Mouse (Mus musculus) gastrocnemius, postnatal 10 days (tissue): ENCODE data around the gene Foxi1. TPM values are rescaled to one million over a fixed set of nuclear protein-coding genes. Genes with fewer than 3 reads are reported as not detected.
"Not testable (repeated sequence)": the region's sequence is repeated elsewhere in the genome, so short reads cannot be mapped to it uniquely, and the experiment has no call there.

Experiments used
- DNase-seq: peaks from one replicate; pipeline ENCODE4 v3.0.0; 2021; ENCODE audit warnings: mixed read lengths
- long read RNA-seq, 2 experiments: library from polyadenylated mRNA; stranded (forward); transcript quantifications; one replicate each; pipeline ENCODE4 v2.0.0; 2021
- total RNA-seq, 2 experiments: library from RNA; stranded (reverse); gene quantifications; 2 replicates each; pipeline ENCODE4 v1.2.3; 2021

Gene Foxi1
- total RNA-seq = not detected
- long read RNA-seq, experiment 1 = 0 reads
- long read RNA-seq, experiment 2 = 0 reads

DNA sequence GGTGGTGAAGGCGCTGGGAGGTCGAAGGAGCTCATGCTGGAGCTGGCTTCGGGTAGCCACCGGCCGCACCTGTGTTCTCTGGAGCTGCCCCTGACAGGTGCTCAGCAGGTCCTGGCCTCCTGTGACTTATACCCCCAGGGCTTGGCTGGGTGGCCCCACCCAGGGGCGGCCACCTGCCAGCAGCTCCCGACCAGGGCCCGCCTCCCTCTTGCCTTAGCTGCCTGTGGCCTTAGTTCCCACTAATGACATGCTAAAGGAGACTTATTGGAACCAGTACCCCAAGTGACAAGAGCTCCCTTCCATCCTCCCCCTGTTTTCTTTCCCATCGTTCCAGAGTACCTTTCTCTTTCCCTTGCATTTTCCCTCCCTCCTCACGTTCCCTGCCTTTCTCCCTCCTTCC, at the start of gene Foxi1:
Gene Foxi1 (minus strand): TSS at position 101 of the 400 bp plus-strand sequence.
- DNase-seq = no peak

DNA sequence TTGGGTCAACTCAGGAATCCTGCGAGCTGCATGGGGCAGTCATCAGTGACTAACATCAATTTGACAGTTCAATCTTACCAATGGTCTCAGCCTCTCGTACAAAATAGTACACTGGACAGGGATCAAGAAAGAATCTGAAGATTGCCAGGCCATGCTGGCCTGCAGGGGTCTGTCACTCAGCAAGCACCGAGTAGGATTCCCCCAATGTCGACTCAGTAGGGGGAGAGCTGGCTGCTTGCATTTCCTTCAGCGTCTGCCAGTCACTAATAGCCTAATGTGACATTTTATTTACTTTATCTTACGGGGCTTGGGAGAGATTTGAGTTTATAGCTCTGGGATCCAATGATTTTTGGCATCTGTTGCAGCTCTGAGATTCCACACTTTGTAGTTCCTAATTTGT, 35.1 kb upstream of the Foxi1 start:
- no peak for DNase-seq

DNA sequence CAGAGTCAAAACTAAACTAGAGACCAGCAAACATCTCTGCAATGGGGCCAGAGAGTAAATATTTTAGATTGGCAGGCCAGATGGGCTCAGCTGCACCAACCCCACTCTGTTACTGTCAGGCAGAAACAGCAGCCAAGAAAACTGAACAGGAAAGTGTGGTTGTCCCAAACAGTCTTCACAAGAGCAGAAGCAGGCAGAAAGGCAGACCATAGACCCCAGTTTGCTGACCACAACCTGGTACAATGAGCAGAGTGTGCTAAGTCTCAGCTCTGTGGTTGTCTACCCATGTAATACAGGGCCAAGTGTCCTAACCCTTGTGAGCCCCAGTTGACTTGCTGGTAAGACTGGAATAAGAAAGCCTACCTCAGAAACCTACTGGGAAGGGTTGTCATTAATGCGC, 32.4 kb upstream of the Foxi1 start:
- DNase-seq = no peak

DNA sequence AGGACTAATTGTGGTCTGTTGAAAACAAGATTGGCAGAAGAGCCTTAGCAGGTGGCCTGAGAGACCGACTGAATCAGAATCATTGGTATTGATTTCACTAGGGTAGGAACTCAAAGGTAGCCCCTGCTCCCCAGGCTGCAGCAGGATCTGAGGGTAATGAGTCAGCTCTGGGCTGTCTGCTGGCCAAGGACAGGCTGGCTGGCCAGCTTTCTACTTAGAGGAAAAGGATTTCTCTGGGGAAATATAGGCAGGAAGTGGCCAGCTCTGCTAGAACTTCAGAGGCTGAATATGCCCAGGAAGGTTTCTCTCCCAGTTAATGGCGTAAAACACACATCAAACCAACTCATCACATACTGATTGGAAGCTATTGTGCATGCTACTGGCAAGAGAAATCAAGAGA, 31.8 kb upstream of the Foxi1 start:
- DNase-seq = no peak

DNA sequence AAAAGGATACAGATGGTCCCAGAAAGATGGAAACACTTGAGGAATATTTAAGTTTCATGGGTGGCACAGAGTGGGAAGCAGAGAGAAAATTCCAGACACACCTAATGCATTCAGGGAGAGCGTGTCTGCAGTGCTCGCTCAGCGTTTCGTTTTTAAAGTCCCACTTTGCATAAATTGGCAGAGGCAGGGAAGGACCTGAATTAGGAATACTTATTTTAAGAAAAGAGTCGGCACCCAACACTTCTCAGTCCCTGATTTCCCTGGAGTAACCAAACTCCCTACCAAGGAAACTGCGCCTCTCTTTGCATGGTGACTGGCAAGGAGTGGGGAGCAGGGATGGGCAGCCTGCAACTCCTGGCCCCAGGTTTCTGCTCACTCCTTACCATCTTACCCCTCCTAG, 29.0 kb upstream of the Foxi1 start:
- DNase-seq = no peak

DNA sequence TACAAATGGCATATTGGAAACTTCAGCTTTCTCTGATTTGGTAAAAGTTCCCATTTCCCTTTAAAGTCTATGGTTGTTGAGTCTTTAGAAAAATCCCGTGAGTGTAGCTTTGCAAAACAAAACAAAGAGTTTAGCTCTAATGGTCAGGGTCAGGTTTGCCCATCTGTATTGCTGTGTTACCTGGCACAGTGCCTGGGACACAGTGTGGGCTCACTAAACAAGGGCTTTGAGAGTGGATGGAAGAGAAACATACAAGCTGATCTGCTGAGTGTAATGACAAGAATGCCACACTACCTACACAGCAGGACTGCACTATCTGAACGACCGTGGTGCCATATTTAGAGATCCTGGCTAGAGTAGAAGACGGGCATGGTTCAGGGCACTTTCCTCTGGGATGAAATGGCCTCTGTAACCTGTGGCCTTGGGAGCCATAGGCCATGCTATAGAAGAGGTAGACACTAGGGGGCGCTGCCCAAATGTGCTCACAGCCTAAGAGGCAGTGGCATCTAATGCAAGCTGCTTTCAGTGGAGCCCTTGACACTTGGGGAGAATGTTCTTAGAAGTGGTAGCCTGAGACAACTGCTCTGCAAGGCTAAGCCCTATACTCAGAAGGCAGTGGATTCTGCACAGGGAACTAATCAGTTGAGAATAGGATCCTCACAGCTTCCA, 28.3 kb upstream of the Foxi1 start:
- peak; percentile 14 for DNase-seq

DNA sequence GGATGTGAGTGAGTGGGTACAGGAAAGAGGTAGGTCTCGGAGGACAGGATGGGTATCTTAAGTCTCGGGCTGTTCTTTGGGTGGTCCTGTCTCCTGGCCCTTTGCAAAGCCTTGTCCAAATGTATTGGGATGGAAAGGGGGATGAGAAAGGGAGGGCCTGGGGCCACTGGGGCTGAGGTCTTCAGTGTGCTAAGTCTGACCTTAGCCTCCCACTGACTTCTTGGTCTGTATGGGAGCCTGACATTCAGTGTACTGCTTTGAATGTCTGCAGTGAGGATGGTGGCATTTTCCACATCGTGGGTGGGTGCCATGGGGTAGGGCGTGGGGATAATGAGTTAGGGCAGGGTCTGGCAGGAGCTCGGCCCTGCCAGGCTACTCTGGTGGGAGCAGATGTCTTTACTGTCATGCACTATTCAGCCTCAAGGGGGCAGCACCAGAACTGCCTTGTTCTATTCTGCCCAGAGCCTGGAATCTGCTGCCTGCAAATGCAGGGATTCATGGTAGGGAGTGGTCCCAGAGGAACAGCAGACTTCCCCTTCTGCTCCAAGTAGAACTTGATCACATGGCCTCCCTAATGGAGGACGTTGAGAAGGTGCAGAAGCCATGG, 21.0 kb upstream of the Foxi1 start:
- DNase-seq = peak; percentile 65

DNA sequence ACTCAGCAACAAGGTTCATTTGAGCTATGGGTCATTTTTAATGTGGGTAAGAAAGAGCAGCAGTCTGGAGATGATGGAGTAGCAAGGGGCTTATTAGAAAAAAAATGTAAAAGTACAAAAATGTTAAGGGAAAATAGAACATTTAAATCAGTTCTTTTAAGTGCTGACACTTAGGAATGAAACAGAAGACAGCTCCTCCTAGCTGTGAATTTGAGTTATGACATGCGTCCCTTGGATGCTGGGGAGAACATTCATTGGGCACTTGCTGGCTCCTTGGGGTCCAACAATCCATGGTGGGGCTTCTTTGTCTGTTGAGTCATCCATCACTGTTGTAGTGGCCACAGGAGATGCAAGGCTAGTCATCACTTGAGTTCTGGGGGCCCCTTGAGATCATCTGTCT, 19.3 kb upstream of the Foxi1 start:
- no peak for DNase-seq

DNA sequence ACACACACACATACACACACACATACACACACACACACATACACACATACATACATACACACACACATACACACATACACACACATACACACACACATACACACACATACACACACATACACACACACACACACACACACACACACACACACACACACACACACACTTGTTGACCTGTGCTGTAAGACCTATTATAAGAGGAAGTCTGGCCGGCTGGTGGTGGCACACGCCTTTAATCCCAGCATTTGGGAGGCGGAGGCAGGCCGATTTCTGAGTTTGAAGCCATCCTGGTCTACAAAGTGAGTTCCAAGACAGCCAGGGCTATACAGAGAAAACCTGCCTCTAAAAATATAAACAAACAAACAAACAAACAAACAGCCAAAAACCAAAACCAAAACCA, 12.7 kb upstream of the Foxi1 start:
- DNase-seq = not testable (repeated sequence)

DNA sequence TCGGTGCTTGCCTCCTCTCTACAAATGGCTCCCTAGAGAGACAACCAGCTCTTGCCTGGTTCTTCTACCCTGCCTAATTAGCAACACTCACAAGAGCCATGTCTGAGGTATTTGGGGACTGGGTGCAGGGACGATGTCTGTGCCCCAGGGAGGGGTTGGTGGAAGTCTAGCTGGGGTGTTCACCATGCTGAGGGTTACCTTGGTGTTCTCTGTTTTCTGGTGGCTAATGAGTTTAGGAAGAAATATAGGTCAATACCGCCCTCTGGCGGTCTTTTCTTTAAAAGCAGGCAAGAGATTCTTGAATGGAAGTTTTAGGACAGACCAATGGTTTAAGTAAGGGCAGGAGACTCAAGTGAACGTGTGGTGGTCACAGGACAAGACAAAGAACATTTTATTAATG, 5.0 kb upstream of the Foxi1 start:
- DNase-seq = peak; percentile 63

DNA sequence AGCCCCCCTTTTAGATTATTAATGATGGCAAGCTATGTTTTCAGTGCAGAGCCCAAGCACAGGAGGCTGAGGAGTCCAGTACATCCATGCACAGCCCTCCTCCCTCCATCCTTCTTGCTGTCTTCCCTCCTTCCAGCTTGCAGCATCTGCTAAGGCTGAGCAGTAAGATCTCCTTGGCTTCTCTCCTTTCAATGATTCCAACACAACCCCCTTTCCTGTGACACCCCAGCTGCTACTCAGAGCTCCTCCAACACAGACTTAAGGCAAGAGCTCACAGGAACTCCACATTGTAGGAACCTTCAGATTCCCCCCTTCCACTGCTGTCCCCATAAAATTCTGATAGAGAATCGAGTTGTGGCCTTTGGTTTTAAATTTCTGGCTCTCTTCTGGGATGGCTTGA, 5.1 kb downstream of the Foxi1 start:
- DNase-seq = no peak

DNA sequence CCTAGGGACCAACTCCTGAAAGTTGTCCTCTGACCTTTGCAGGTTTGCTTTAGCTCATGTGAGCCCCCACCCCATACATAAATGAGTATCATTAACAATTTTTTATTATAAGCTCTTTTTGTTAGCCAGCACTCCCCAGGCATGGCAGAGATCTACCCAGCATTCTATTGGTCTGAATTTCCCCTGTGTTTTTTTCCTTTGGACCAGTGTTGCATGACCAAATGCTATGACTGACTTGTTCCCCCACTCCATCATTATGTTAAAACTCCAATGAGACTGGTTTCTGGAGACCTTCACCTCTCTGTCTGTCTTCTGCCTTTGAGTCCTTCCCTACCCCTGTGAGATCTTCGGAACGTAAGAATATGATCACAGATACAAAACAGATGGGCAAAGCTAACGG, 12.7 kb downstream of the Foxi1 start:
- DNase-seq = no peak

DNA sequence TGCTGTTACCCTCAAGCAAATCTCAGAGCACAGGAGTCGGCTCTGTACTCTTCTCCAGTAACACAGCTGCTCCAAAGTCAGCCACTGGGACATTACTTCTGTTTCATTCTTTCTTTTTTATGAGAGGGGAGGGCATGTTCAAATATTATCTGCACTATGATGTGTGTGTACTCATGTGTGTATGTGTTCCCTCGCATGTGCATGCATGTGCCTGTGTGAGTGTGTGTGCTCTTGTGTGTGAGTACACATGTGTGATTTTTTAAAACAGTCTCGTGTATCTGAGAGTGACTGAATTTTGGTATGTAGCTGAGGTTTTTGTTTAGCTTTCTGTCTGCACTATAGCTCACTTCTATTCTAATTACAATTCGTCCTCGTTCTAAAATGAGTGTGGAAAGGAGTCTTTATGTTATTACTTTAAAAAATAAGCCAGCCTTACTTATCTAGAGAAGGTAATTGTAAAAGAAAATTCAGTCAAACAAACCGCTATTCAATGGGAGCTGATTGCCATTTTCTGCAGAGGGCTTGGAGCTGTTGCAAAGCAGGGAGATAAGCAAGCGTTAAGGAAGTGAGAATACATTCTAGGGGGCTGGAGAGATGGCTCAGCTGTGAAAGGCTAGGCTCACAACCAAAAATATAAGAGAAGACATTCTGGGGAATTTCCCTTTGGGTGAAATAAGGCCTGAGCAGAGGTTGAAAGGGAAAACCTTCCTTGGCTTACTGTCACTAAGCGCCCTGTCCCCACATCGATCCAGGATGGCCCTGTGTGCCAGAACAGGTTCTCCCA, 13.5 kb downstream of the Foxi1 start:
- DNase-seq = no peak

DNA sequence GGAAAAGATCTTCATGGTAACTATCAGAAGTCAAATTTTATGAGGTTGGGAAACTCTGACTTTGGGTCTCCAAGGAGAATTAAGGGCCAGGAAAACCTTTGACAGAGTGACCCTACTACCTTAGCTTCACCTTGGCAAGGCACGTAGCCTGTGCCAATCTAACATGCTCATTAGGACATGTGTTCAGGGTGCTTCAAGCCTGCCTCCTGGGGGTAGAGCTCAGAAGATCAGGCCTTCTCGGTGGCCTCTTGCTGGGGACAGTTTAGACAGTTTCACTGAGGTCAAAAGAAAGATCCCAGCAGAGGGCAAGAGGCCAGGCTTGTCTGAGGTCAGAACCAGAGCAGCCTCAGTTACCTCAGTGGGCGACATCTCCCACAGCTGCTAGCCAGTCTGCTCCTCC, 14.2 kb downstream of the Foxi1 start:
- DNase-seq = no peak

DNA sequence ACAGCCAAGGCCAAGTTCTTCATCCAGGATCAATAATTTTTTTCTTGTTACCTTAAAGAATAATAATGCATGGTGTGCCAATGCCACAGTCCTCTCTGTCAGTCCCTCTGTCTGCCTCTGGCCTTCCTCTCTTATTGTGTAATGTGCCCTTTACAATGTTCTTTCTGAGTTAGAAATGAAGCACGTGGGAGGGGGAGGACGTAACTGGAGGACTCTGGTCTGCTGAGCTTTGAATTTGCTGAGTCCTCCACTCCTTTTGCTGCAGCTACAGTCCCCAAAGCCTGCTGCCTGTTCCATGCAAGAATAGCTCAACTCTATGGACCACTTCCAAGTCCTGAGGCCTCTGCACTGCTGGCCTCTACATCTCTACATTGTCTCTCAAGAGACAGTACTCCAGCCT, 23.6 kb downstream of the Foxi1 start:
- DNase-seq = no peak

DNA sequence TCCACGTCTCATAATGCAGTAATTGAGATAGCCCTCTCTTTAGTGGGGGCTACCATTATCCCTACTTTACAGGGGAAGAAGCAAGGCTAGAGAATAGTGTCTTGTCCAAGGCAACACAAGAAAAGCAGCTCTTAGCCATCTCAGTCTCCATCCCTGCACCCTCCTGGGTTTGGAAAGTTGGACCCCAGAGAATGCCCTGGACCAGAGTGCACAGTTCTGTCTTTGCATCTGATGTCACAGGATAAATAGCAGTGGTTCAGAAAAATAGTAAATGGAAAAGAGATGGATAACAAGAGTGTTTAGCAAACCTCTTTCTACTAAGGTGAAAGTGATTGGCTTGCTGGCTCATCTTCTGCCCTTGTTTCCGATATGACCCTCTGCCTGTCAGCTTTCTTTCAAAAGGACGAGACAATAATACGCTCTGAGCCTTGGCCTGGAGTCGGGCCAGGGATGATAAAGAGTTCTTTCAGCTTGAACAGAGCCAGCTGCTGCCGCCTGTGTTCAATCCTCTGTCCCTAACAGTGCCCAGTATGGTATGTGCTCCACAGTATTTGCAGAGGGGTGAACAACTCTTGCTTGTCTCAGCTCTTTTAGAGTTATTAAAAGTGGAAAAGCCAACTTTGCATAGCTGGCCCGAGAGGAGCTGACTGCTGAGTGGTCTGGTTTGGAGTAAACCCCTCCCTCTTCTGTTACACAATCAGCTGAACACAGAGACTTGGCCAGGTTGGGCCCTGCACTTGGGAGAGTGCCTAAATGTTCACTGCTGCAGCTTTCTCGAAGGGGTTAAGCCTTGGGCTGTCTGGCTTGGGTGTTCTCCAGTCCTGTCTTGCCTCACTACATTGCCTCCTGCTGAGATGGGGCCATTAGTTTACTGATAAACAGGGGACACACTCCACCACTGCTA, 26.4 kb downstream of the Foxi1 start:
- peak; percentile 37 for DNase-seq

DNA sequence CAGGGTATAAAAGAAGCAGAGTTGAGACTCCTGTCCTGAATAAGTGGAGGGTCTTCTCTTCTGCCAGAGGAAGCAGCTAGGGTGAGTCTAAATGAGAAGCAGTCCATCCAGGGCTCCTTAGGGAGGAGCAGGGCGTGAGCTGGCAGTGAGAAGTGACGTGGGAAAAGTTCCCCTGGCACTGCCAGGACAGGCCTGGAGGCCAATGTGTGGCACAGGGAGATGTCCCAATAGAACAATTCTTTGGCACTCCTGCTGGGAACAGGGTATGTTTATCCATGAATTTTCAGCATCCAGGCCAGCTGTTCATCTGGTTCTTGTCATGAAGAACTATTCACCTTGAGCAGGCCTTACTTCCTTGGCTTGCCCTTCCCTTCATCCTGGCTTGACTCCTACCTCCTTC, 29.1 kb downstream of the Foxi1 start:
- DNase-seq = no peak

DNA sequence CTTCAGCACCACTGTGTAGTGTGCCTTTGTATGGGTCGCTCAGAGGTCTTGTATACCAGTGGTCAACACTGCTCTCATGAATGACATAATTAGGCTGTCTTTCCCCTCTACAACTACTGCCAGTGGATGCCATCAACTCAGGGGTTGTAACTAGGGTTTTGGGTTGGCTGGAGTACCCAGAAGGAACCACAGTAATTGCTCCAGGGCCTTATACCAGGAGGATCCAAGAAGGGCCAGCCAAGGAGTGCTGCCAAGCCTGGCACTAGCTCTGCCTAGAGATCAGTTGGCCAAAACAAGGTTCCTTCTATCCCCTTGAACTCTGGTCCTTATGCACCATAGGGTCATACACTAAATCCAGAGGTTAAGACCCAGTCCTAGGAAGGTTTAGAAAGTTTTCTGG, 31.5 kb downstream of the Foxi1 start:
- no peak for DNase-seq

DNA sequence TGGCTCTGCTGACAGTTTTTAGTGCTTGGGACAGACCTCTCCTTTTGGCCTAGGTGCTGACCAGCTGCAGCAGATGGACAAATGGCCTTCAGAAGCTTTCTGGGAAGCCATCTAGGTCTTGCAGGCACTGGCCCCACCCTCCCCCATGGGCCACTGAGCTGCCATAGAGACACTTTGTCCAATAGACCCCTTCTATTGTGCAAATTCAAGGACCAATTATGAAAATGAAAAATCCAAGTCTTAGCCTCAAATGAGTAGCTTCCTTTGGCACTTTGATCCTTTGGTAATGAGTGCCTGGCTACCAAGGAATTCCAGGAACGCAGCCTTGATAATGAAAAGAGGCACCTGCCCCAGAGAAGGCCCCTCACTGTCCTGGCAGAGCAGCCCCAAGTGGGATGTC, 36.7 kb downstream of the Foxi1 start:
- no peak for DNase-seq

DNA sequence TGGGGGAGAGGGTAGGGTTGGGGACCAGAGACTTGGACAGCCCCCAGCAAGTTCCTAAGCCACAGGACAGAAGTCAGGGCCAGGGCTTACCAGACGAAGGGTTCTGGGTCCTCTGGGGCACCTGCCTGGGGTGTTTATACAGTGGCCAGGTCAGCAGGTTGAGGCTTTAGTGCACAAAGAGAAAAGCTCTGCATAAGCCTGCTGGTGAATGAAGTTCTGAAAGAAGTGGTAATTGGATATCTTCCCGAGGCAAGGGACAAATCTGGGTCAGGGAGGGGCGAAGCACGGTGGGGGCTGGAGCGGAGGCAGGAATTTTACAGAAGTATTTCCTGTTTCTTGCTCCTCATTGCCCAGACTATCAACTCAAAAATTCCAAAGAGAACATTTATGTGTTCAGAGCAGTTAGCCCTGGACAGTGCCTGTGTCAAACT, 38.4 kb downstream of the Foxi1 start:
- DNase-seq = peak; percentile 27

DNA sequence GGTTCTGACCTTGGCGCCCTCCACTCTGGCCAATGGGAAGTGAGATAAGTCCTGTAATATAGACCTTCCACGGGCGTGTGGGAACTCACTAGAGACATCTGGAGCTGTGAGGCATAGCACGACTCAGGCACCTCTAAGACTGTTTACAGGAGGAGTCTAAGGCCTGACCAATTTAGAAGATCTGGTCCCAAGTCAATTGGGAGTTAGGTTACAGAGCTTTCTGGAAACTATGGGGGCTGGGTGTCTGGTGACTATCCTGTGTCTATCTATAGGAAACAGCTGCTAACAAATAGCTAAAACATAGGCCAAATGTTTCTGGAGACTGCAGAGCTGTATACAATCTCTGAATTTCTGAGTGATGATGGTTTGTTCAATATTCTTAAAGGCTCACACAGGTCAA, 41.5 kb downstream of the Foxi1 start:
- DNase-seq = no peak

DNA sequence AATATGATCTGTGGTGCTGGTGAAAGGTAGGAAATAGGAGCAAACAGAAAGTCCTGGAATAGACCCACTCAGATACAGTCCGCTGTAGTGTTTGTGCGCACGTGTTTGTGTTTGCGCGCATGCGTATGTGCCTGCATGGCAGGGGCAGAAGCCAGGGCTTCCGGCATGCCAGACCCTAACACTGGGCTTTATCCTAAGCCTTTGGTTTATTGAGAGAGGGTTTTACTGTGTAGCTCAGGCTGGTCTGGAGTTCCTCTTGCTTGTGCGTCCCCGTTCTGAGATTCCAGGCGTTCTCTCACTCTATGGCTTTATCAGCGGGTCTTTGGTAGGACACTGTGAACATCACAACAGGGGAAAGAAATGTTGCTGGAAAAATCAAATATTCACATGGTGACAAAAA, 42.6 kb downstream of the Foxi1 start:
- no peak for DNase-seq

DNA sequence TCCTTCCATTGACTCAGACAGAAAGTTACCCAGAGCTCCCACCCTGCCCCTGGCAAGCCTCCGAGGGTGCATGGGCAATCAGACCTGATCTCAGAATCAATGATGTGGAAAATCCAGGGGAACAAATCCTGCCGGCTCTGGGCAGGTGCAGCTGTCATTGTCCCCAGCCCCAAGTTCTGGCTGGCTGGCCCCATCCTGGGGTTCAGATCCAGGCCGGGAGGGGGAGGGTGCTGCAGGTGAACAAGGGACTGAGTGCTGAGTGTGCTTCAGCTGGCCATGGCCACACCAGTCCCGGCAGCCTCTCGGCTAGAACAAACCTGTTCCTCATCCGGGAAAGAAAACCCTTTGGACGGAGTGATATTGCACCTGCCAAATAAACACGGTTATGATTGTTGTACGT, 49.0 kb downstream of the Foxi1 start:
- no peak for DNase-seq
